Mouse (Mus musculus): ENCODE data around the gene Mapk12.

Gene Mapk12

GRCm38 (mm10) chr15:89140659-89141252, at the start of gene Mapk12:
TSS of gene Mapk12 (minus strand) at chr15:89140703.
- peak; percentile 87 for DNase-seq (ENCODE audit: low read depth, low spot score)

- no peak for DNase-seq (ENCODE audit: low read depth, low spot score)
Measured at GRCm38 (mm10) chr15:89184937-89185227, 44.4 kb upstream of the Mapk12 start.

GRCm38 (mm10) chr15:89184141-89184936, 43.8 kb upstream of the Mapk12 start:
- DNase-seq (ENCODE audit: low read depth, low spot score) = no peak

GRCm38 (mm10) chr15:89182842-89183241, 42.3 kb upstream of the Mapk12 start:
- DNase-seq (ENCODE audit: low read depth, low spot score) = no peak

- peak; percentile 49 for DNase-seq (ENCODE audit: low read depth, low spot score)
Measured at GRCm38 (mm10) chr15:89182328-89182741, 41.8 kb upstream of the Mapk12 start.

GRCm38 (mm10) chr15:89181561-89182270, 41.2 kb upstream of the Mapk12 start:
- DNase-seq (ENCODE audit: low read depth, low spot score) = no peak

GRCm38 (mm10) chr15:89180571-89181229, 40.2 kb upstream of the Mapk12 start, which contains the start of gene Plxnb2:
TSS of gene Plxnb2 (minus strand) at chr15:89180788.
- peak; percentile 92 for DNase-seq (ENCODE audit: low read depth, low spot score)

GRCm38 (mm10) chr15:89180081-89180541, 39.6 kb upstream of the Mapk12 start:
- peak; percentile 76 for DNase-seq (ENCODE audit: low read depth, low spot score)

- DNase-seq (ENCODE audit: low read depth, low spot score) = no peak
Measured at GRCm38 (mm10) chr15:89179630-89179964, 39.1 kb upstream of the Mapk12 start.

GRCm38 (mm10) chr15:89178954-89179629, 38.6 kb upstream of the Mapk12 start:
- peak; percentile 88 for DNase-seq (ENCODE audit: low read depth, low spot score)

- DNase-seq (ENCODE audit: low read depth, low spot score) = no peak
Measured at GRCm38 (mm10) chr15:89178260-89178860, 37.9 kb upstream of the Mapk12 start.

GRCm38 (mm10) chr15:89177576-89178259, 37.2 kb upstream of the Mapk12 start:
- no peak for DNase-seq (ENCODE audit: low read depth, low spot score)

- DNase-seq (ENCODE audit: low read depth, low spot score) = peak; percentile 76
Measured at GRCm38 (mm10) chr15:89177121-89177520, 36.6 kb upstream of the Mapk12 start.

GRCm38 (mm10) chr15:89175411-89176155, 35.1 kb upstream of the Mapk12 start:
- no peak for DNase-seq (ENCODE audit: low read depth, low spot score)

- DNase-seq (ENCODE audit: low read depth, low spot score) = no peak
Measured at GRCm38 (mm10) chr15:89174889-89175339, 34.4 kb upstream of the Mapk12 start.

- peak; percentile 52 for DNase-seq (ENCODE audit: low read depth, low spot score)
Measured at GRCm38 (mm10) chr15:89173906-89174214, 33.4 kb upstream of the Mapk12 start.

- peak; percentile 49 for DNase-seq (ENCODE audit: low read depth, low spot score)
Measured at GRCm38 (mm10) chr15:89173024-89173905, 32.8 kb upstream of the Mapk12 start.

- DNase-seq (ENCODE audit: low read depth, low spot score) = no peak
Measured at GRCm38 (mm10) chr15:89172276-89172935, 31.9 kb upstream of the Mapk12 start.
